Mouse (Mus musculus) midbrain, embryonic 13.5 days (tissue): ENCODE measurements around the gene Ccdc47. TPM values are rescaled to one million over a fixed set of nuclear protein-coding genes. Genes with fewer than 3 reads are reported as not detected.

Source experiments
- ATAC-seq: fragments of 200-750 bp; cut with Nextera tagmentation; 2 replicates; pipeline ENCODE4 v1.8.0; 2017; ENCODE audit warnings: mild to moderate bottlenecking, moderate TSS enrichment, moderate library complexity
- H3K27ac ChIP-seq: fragments of 300-500 bp; sonication (generic); 2 replicates; pipeline ENCODE4 v1.5.1; 2015; ENCODE audit warnings: inconsistent platforms, mild to moderate bottlenecking, moderate library complexity
- H3K27me3 ChIP-seq: fragments of 300-500 bp; sonication (generic); 2 replicates; pipeline ENCODE4 v1.6.1; 2015; ENCODE audit warnings: mild to moderate bottlenecking, inconsistent platforms
- H3K36me3 ChIP-seq: fragments of 300-500 bp; sonication (generic); 2 replicates; pipeline ENCODE4 v1.6.1; 2015; ENCODE audit warnings: mild to moderate bottlenecking, inconsistent platforms
- H3K4me1 ChIP-seq: fragments of 300-500 bp; sonication (generic); replicated peaks from 2 replicates; pipeline ENCODE4 v1.6.1; 2015; ENCODE audit warnings: inconsistent platforms
- H3K4me2 ChIP-seq: fragments of 300-500 bp; sonication (generic); replicated peaks from 2 replicates; pipeline ENCODE4 v1.6.1; 2015; ENCODE audit warnings: moderate library complexity, mild to moderate bottlenecking, inconsistent platforms
- H3K4me3 ChIP-seq: fragments of 300-500 bp; sonication (generic); replicated peaks from 2 replicates; pipeline ENCODE4 v1.5.1; 2015; ENCODE audit warnings: mild to moderate bottlenecking, inconsistent platforms
- H3K9ac ChIP-seq: fragments of 300-500 bp; sonication (generic); replicated peaks from 2 replicates; pipeline ENCODE4 v1.6.1; 2015; ENCODE audit warnings: mild to moderate bottlenecking, inconsistent platforms
- H3K9me3 ChIP-seq: fragments of 300-500 bp; sonication (generic); 2 replicates; pipeline ENCODE4 v1.6.1; 2016; ENCODE audit warnings: mild to moderate bottlenecking, inconsistent platforms
- WGBS: fragments of 180-500 bp; shearing (Covaris S2); methylation state at CpG from one replicate; pipeline ENCODE4 v1.1.7; 2015; 5-methylcytosine and 5-hydroxymethylcytosine counted together
- polyA plus RNA-seq: library from polyadenylated mRNA; unstranded; fragments of >200 nt; fragmentation: Nextera tagmentation; extraction: Ambion mirVana; gene quantifications from 2 replicates; pipeline ENCODE4 v1.2.1, GENCODE M21; 2015

The Ccdc47 gene
- polyA plus RNA-seq, 1 experiment from 2014 or later = 96.2 TPM

GRCm38 (mm10) chr11:106158930-106159215, 57.3 kb downstream of the Ccdc47 start:
- Histone ChIP-seq H3K9ac (peak overlapping the region; percentile 96), H3K4me3 (peak overlapping the region; percentile 83), H3K9me3 (no peaks in the 10 kb centered on the region), H3K27ac (peak overlapping the region; percentile 98), H3K27me3 (no peaks in the 10 kb centered on the region), H3K4me2 (peak overlapping the region; percentile 96), H3K4me1 (peaks cover 52% of the 10 kb centered on the region), H3K36me3 (peaks cover 47% of the 10 kb centered on the region)
- peak; percentile 15 for ATAC-seq
- WGBS = 42% methylated on average over 9 of the region's 9 CpGs

- H3K4me2 ChIP-seq = peak overlapping the region; percentile 96
- peak overlapping the region; percentile 96 for H3K9ac ChIP-seq
- peaks cover 52% of the 10 kb centered on the region for H3K4me1 ChIP-seq
- H3K36me3 ChIP-seq = peaks cover 45% of the 10 kb centered on the region
- H3K4me3 ChIP-seq = peak overlapping the region; percentile 83
- no peaks in the 10 kb centered on the region for H3K9me3 ChIP-seq
- ATAC-seq = no peak
- H3K27ac ChIP-seq = peak overlapping the region; percentile 98
- no peaks in the 10 kb centered on the region for H3K27me3 ChIP-seq
- WGBS = 53% methylated on average over 14 of the region's 14 CpGs
These were observed 57.8 kb downstream of the Ccdc47 start for GRCm38 (mm10) chr11:106158081-106158929.

GRCm38 (mm10) chr11:106157154-106157553, 59.0 kb downstream of the Ccdc47 start:
- H3K4me3 ChIP-seq = no peak overlapping the region
- no peak for ATAC-seq
- H3K9me3 ChIP-seq = no peaks in the 10 kb centered on the region
- 93% methylated on average over 7 of the region's 7 CpGs for WGBS
- H3K27me3 ChIP-seq = no peaks in the 10 kb centered on the region
- H3K27ac ChIP-seq = 0 out of 2 replicates have a peak overlapping the region, but pooled peaks have one; percentile 98
- H3K4me1 ChIP-seq = peaks cover 52% of the 10 kb centered on the region
- no peak overlapping the region for H3K9ac ChIP-seq
- H3K36me3 ChIP-seq = peaks cover 51% of the 10 kb centered on the region
- no peak overlapping the region for H3K4me2 ChIP-seq

- H3K4me2 ChIP-seq = no peak overlapping the region
- H3K4me1 ChIP-seq = peaks cover 45% of the 10 kb centered on the region
- no peak overlapping the region for H3K9ac ChIP-seq
- peaks cover 60% of the 10 kb centered on the region for H3K36me3 ChIP-seq
- H3K27ac ChIP-seq = 0 out of 2 replicates have a peak overlapping the region, but pooled peaks have one; percentile 14
- no peak overlapping the region for H3K4me3 ChIP-seq
- ATAC-seq = no peak
- H3K27me3 ChIP-seq = no peaks in the 10 kb centered on the region
- WGBS = 81% methylated on average over 1 of the region's 1 CpGs
- no peaks in the 10 kb centered on the region for H3K9me3 ChIP-seq
These were observed 59.9 kb downstream of the Ccdc47 start for GRCm38 (mm10) chr11:106156257-106156656.

- WGBS = 79% methylated on average over 3 of the region's 3 CpGs
- H3K36me3 ChIP-seq = peaks cover 65% of the 10 kb centered on the region
- no peak overlapping the region for H3K4me3 ChIP-seq
- no peaks in the 10 kb centered on the region for H3K27me3 ChIP-seq
- peaks cover 40% of the 10 kb centered on the region for H3K4me1 ChIP-seq
- no peaks in the 10 kb centered on the region for H3K9me3 ChIP-seq
- H3K27ac ChIP-seq = no peak overlapping the region
- H3K4me2 ChIP-seq = no peak overlapping the region
- ATAC-seq = no peak
- 0 out of 2 replicates have a peak overlapping the region, but pooled peaks have one; percentile 10 for H3K9ac ChIP-seq
These were observed 60.4 kb downstream of the Ccdc47 start for GRCm38 (mm10) chr11:106155761-106156160.

- H3K36me3 ChIP-seq = peaks cover 74% of the 10 kb centered on the region
- H3K4me1 ChIP-seq = peaks cover 37% of the 10 kb centered on the region
- WGBS = 71% methylated on average over 2 of the region's 2 CpGs
- peak overlapping the region; percentile 44; the same call in 1 of the 2 replicates for H3K27ac ChIP-seq
- H3K27me3 ChIP-seq = no peaks in the 10 kb centered on the region
- ATAC-seq = no peak
- H3K4me3 ChIP-seq = no peak overlapping the region
- 0 out of 2 replicates have a peak overlapping the region, but pooled peaks have one; percentile 7 for H3K9ac ChIP-seq
- no peaks in the 10 kb centered on the region for H3K9me3 ChIP-seq
- no peak overlapping the region for H3K4me2 ChIP-seq
These were observed 61.4 kb downstream of the Ccdc47 start for GRCm38 (mm10) chr11:106154770-106155169.

- no peak overlapping the region for H3K9ac ChIP-seq
- WGBS = 75% methylated on average over 5 of the region's 5 CpGs
These were observed 62.1 kb downstream of the Ccdc47 start for GRCm38 (mm10) chr11:106154091-106154490.

GRCm38 (mm10) chr11:106152132-106152531, 64.0 kb downstream of the Ccdc47 start:
- Histone ChIP-seq H3K9ac (no peak overlapping the region), H3K36me3 (peaks cover 86% of the 10 kb centered on the region), H3K4me2 (no peak overlapping the region), H3K27ac (no peak overlapping the region), H3K4me1 (peaks cover 13% of the 10 kb centered on the region), H3K9me3 (no peaks in the 10 kb centered on the region), H3K27me3 (no peaks in the 10 kb centered on the region), H3K4me3 (no peak overlapping the region)
- 78% methylated on average over 8 of the region's 8 CpGs for WGBS
- ATAC-seq = no peak; the same call in 1 of the 2 replicates

More at GRCm38 (mm10) chr11:106154091-106154490, 62.1 kb downstream of the Ccdc47 start:
- Histone ChIP-seq H3K9me3 (no peaks in the 10 kb centered on the region), H3K4me2 (no peak overlapping the region), H3K4me3 (no peak overlapping the region), H3K36me3 (peaks cover 81% of the 10 kb centered on the region), H3K27me3 (no peaks in the 10 kb centered on the region), H3K27ac (0 out of 2 replicates have a peak overlapping the region, but pooled peaks have one; percentile 36), H3K4me1 (peaks cover 33% of the 10 kb centered on the region)
- ATAC-seq = no peak

GRCm38 (mm10) chr11:106151219-106151618, 64.9 kb downstream of the Ccdc47 start:
- 95% methylated on average over 3 of the region's 3 CpGs for WGBS
- no peak for ATAC-seq
- H3K27me3 ChIP-seq = no peaks in the 10 kb centered on the region
- H3K4me3 ChIP-seq = no peak overlapping the region
- peaks cover 4% of the 10 kb centered on the region; the same call in 1 of the 2 replicates for H3K4me1 ChIP-seq
- H3K4me2 ChIP-seq = no peak overlapping the region
- H3K27ac ChIP-seq = no peak overlapping the region
- H3K36me3 ChIP-seq = peaks cover 82% of the 10 kb centered on the region
- H3K9ac ChIP-seq = no peak overlapping the region
- H3K9me3 ChIP-seq = no peaks in the 10 kb centered on the region

Other genes with a start within 250 kb of the Ccdc47 start
- 1.5 and 1.8 TPM in 2 replicates for gene Ace, start 248.4 kb downstream of the Ccdc47 start, polyA plus RNA-seq
- not detected in 2 replicates for gene Ace3, start 221.7 kb downstream of the Ccdc47 start, polyA plus RNA-seq
- gene Kcnh6, start 208.2 kb downstream of the Ccdc47 start, polyA plus RNA-seq = 0.75 and 0.90 TPM in 2 replicates
- 118 and 119 TPM in 2 replicates for gene Dcaf7, start 179.5 kb downstream of the Ccdc47 start, polyA plus RNA-seq
- gene Taco1, start 150.3 kb downstream of the Ccdc47 start, polyA plus RNA-seq = 8.3 and 9.6 TPM in 2 replicates
- 12.5 and 14.5 TPM in 2 replicates for gene Map3k3, start 131.7 kb downstream of the Ccdc47 start, polyA plus RNA-seq
- gene Gm10840, start 55.5 kb downstream of the Ccdc47 start, polyA plus RNA-seq = 1.7 TPM in 1 of 2 replicates, not detected in the other
- 211 TPM in 2 replicates for gene Limd2, start 55.5 kb downstream of the Ccdc47 start, polyA plus RNA-seq
- 33.8 and 36.9 TPM in 2 replicates for gene Strada, start 14.2 kb downstream of the Ccdc47 start, polyA plus RNA-seq
- gene Ddx42, start 582 bp upstream of the Ccdc47 start, polyA plus RNA-seq = 101 and 105 TPM in 2 replicates
- 39.3 and 40.3 TPM in 2 replicates for gene Ftsj3, start 39.7 kb upstream of the Ccdc47 start, polyA plus RNA-seq
- 324 and 341 TPM in 2 replicates for gene Psmc5, start 39.8 kb upstream of the Ccdc47 start, polyA plus RNA-seq
- gene Smarcd2, start 56.6 kb upstream of the Ccdc47 start, polyA plus RNA-seq = 10.8 and 11.4 TPM in 2 replicates
- gene Tcam1, start 60.3 kb upstream of the Ccdc47 start, polyA plus RNA-seq = 0.16 and 0.18 TPM in 2 replicates
- not detected in 2 replicates for gene Gh, start 85.5 kb upstream of the Ccdc47 start, polyA plus RNA-seq
- 0.50 and 0.66 TPM in 2 replicates for gene Cd79b, start 98.4 kb upstream of the Ccdc47 start, polyA plus RNA-seq
- 0.05 TPM in 1 of 2 replicates, not detected in the other for gene Scn4a, start 136.9 kb upstream of the Ccdc47 start, polyA plus RNA-seq
- not detected in 2 replicates for gene Prr29, start 149.1 kb upstream of the Ccdc47 start, polyA plus RNA-seq
- 8.5 and 10.7 TPM in 2 replicates for gene Icam2, start 171.7 kb upstream of the Ccdc47 start, polyA plus RNA-seq